Mouse (Mus musculus) cortical plate, adult 2 months (tissue): ENCODE measurements at regions not wholly inside any gene's neighbourhood (a gene's known extent, or its start where the extent isn't known, plus 50 kb on each side); places are given as distances from the start of the nearest gene placed in this dataset.

ENCODE experiments used
- H3K27ac ChIP-seq: fragments of 200-500 bp; 2 replicates; pipeline ENCODE4 v1.5.1; 2012; ENCODE audit warnings: low read length, control low read depth, inconsistent platforms; ENCODE audit not compliant: insufficient read depth
- H3K4me1 ChIP-seq: fragments of 200-500 bp; 2 replicates; pipeline ENCODE4 v1.6.1; 2011; ENCODE audit warnings: low read length; ENCODE audit not compliant: control insufficient read depth, insufficient read depth
- H3K4me3 ChIP-seq: fragments of 200-500 bp; 2 replicates; pipeline ENCODE4 v1.5.1; 2011; ENCODE audit warnings: mild to moderate bottlenecking, low read length, control low read depth; ENCODE audit not compliant: insufficient read depth
- CTCF ChIP-seq: fragments of 200-500 bp; IDR thresholded peaks from 2 replicates; pipeline ENCODE4 v1.5.1; 2011; ENCODE audit warnings: mild to moderate bottlenecking, control low read depth, low read length; ENCODE audit not compliant: insufficient read depth; ENCODE audit errors: extremely low read depth
- POLR2A ChIP-seq: fragments of 200-500 bp; IDR thresholded peaks from 2 replicates; pipeline ENCODE4 v1.6.1; 2011; ENCODE audit warnings: mild to moderate bottlenecking, low read length, control low read depth; ENCODE audit not compliant: insufficient read depth; ENCODE audit errors: extremely low read depth

GRCm38 (mm10) chr7:70541881-70542665 lies 175.5 kb upstream of the Nr2f2 start:
- Histone ChIP-seq H3K4me3 (no peak overlapping the region), H3K4me1 (no peaks in the 10 kb centered on the region), H3K27ac (no peak overlapping the region)
- TF ChIP-seq CTCF (no peak), POLR2A (no peak)

GRCm38 (mm10) chr7:70539121-70539642 lies 172.6 kb upstream of the Nr2f2 start:
- H3K27ac ChIP-seq = no peak overlapping the region
- TF ChIP-seq POLR2A = no peak
- no peak for TF ChIP-seq CTCF
- no peaks in the 10 kb centered on the region for H3K4me1 ChIP-seq
- H3K4me3 ChIP-seq = no peak overlapping the region

- Histone ChIP-seq H3K4me1 (no peaks in the 10 kb centered on the region), H3K4me3 (no peak overlapping the region), H3K27ac (no peak overlapping the region)
- TF ChIP-seq CTCF = no peak
- TF ChIP-seq POLR2A = no peak
Observed at GRCm38 (mm10) chr7:70536046-70536445, 169.5 kb upstream of the Nr2f2 start.

GRCm38 (mm10) chr7:70533552-70533951 lies 167.0 kb upstream of the Nr2f2 start:
- Histone ChIP-seq H3K4me3 (no peak overlapping the region), H3K27ac (no peak overlapping the region), H3K4me1 (no peaks in the 10 kb centered on the region)
- TF ChIP-seq CTCF = no peak
- no peak for TF ChIP-seq POLR2A

- TF ChIP-seq CTCF (no peak), POLR2A (no peak)
- Histone ChIP-seq H3K4me1 (no peaks in the 10 kb centered on the region), H3K4me3 (no peak overlapping the region), H3K27ac (no peak overlapping the region)
Observed at GRCm38 (mm10) chr7:70527921-70528320, 161.4 kb upstream of the Nr2f2 start.

GRCm38 (mm10) chr7:70525372-70525771 lies 158.8 kb upstream of the Nr2f2 start:
- no peak overlapping the region for H3K4me3 ChIP-seq
- TF ChIP-seq POLR2A = no peak
- no peak for TF ChIP-seq CTCF

GRCm38 (mm10) chr7:70524744-70525143 lies 158.2 kb upstream of the Nr2f2 start:
- TF ChIP-seq POLR2A (no peak), CTCF (no peak)
- Histone ChIP-seq H3K27ac (no peak overlapping the region), H3K4me3 (no peak overlapping the region), H3K4me1 (no peaks in the 10 kb centered on the region)

More at GRCm38 (mm10) chr7:70525372-70525771, 158.8 kb upstream of the Nr2f2 start:
- Histone ChIP-seq H3K4me1 (no peaks in the 10 kb centered on the region), H3K27ac (no peak overlapping the region)

- no peak overlapping the region for H3K27ac ChIP-seq
Observed at GRCm38 (mm10) chr7:70524251-70524650, 157.7 kb upstream of the Nr2f2 start.

GRCm38 (mm10) chr7:70516741-70517140 lies 150.2 kb upstream of the Nr2f2 start:
- Histone ChIP-seq H3K4me1 (no peaks in the 10 kb centered on the region), H3K4me3 (no peak overlapping the region), H3K27ac (no peak overlapping the region)
- no peak for TF ChIP-seq POLR2A
- TF ChIP-seq CTCF = no peak

More at GRCm38 (mm10) chr7:70524251-70524650, 157.7 kb upstream of the Nr2f2 start:
- Histone ChIP-seq H3K4me1 (no peaks in the 10 kb centered on the region), H3K4me3 (no peak overlapping the region)
- no peak for TF ChIP-seq CTCF
- no peak for TF ChIP-seq POLR2A

- TF ChIP-seq POLR2A (no peak), CTCF (no peak)
- Histone ChIP-seq H3K4me3 (no peak overlapping the region), H3K4me1 (no peaks in the 10 kb centered on the region), H3K27ac (no peak overlapping the region)
Observed at GRCm38 (mm10) chr7:70515341-70515851, 148.9 kb upstream of the Nr2f2 start.
